18 mouse cellular contexts compared by ENCODE assay signal in genomic region chr8:30982814-30983213, GRCm38 (mm10).
"Had no signal": no experiment of that assay in that cellular context is flagged by ENCODE, and none has a peak within 500 bp of the region (broad histone marks: within the 10 kb centered on the region; RNA-seq: fewer than 3 reads in every experiment).

No protein-coding gene starts in this region.

- H3K27ac ChIP-seq: lung, embryonic 15.5 days; macrophage; midbrain, embryonic 12.5 days; neural tube, embryonic 12.5 days; stomach, embryonic 15.5 days; stomach, postnatal 0 days had no signal

- H3K4me3 ChIP-seq: lung, embryonic 15.5 days; megakaryocyte, embryonic 14.5 days; midbrain, embryonic 12.5 days; neural tube, embryonic 12.5 days; stomach, embryonic 15.5 days had no signal

- H3K9me3 ChIP-seq: lung, embryonic 15.5 days; megakaryocyte, embryonic 14.5 days; midbrain, embryonic 12.5 days; neural tube, embryonic 12.5 days; stomach, embryonic 15.5 days had no signal

- DNase-seq: liver, postnatal 0 days; lung, adult 2 months; lung, postnatal 14 days; lung, postnatal 36 days; midbrain, embryonic 14.5 days; right cerebral cortex, postnatal 14 days; thymus, adult 2 months; thymus, postnatal 25 days; thymus, postnatal 4 days had no signal

- H3K36me3 ChIP-seq: lung, embryonic 15.5 days; midbrain, embryonic 12.5 days; neural tube, embryonic 12.5 days; stomach, embryonic 15.5 days had no signal

- H3K4me1 ChIP-seq: lung, embryonic 15.5 days; megakaryocyte, embryonic 14.5 days; midbrain, embryonic 12.5 days; neural tube, embryonic 12.5 days; stomach, embryonic 15.5 days had no signal

- H3K4me2 ChIP-seq: lung, embryonic 15.5 days; midbrain, embryonic 12.5 days; neural tube, embryonic 12.5 days; stomach, embryonic 15.5 days had no signal

- ATAC-seq: liver, postnatal 0 days; lung, postnatal 0 days; midbrain, embryonic 16.5 days had no signal

- H3K9ac ChIP-seq: liver, postnatal 0 days; lung, embryonic 15.5 days; midbrain, embryonic 12.5 days; neural tube, embryonic 12.5 days; stomach, embryonic 15.5 days had no signal

- H3K27me3 ChIP-seq: lung, embryonic 15.5 days; megakaryocyte, embryonic 14.5 days; midbrain, embryonic 12.5 days; neural tube, embryonic 12.5 days; stomach, embryonic 15.5 days had no signal
